Mouse (Mus musculus): Measurements from ENCODE around the gene Kcnb1.

The Kcnb1 gene

DNA sequence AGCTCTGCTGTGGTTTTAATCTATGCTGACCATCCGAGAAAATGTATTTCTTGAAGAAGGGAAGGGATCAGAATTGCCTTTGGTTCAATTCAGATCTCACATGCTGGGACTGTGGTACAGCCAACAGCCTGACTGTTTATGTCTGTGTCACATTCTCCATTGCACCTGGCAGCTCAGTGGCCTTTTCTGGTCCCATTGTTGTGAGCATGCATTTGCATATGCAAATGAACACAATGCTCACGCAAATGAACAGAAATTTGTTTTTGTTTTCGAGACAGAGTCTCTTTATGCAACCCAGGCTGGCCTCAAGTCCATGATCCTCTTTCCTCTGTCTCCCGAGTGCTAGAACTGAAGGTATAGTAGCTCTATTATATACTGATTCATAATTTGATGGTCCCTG lies 64.2 kb downstream of the Kcnb1 start:
- no peak for DNase-seq

DNA sequence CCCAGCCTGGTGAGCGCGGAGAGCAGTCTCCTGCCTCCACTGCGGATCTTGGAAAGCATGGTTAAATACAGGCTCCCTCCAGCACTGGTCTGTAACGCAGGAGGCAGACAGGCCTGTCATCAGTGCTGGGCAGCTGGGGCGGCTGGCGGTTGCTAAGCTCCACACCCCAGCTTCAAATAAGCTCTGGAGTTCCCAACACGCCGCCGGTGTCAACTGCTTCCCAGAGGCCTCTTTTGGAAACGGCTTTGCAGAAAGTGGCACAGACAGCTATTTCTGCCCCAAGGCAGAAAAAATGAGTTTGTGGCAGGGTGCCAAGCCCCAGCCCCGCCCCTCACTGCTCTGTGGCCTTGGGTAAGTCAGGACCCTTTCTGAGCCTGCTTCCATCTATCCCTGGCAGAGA lies 66.0 kb downstream of the Kcnb1 start:
- DNase-seq = peak in 1 of 2 experiments; percentile 32

- DNase-seq = no peak
Measured at GRCm38 (mm10) chr2:167122737-167123136, 67.2 kb downstream of the Kcnb1 start.

DNA sequence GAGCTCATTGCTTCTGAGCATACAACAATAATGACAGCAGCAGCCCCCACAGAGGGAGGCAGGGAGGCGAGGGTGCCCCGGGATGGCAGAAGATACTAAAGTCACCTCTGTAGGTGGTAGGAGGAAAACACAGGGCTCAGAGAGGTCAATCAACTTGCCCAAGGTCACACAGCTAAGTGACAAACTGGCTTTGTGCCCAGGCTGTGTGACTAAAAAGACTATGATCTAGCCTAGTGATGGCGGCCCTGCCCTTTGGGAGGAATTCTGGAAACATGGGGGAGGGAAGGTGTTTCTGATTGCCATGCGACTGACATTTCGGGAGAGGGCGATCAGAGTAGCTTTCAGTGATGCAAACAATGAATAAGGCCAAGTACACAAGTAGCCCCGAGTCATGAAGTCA lies 68.0 kb downstream of the Kcnb1 start:
- DNase-seq = no peak

DNA sequence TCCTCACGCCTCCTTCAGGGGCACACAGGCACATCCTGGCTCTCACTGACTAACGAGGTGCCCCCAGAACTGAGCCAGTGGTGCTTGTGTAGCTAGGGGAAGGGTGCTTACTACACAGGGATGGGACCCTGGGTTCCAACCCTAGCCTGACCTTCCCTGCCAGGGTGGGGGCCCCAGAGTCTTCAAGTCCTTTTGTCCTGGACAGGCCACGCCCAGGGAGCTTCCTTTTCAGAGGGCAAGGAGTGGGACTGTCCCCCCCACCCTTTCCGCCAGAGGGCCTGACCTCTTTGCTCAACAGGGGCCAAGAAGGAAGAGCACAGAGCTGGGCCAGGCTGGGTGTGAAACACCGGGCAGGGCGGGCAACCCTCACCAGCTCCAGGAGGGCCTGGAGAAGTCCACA lies 68.7 kb downstream of the Kcnb1 start:
- peak; percentile 75 to 85 for DNase-seq

- DNase-seq = peak in 1 of 2 experiments; percentile 39
Measured at GRCm38 (mm10) chr2:167120186-167120830, 69.6 kb downstream of the Kcnb1 start.

DNA sequence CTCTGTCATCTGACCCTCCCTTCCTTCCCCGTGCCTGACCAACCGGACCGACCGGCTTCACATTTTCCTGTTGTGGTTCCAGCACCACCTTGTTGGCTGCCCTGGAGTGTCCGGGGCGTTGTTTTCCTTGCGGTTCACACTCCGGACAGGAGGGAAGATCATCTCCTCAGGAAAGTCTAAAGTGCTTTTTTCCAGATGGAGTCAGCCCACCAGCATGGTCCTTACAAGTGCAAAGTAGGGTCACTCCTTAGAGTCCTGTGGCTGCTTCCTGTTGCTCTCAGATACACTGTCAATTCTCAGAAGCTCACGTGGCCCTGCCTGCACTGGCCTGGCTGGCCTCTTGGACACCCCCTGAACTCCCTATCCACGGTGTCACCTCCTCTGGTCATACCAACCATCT lies 71.9 kb downstream of the Kcnb1 start:
- DNase-seq = peak; percentile 47 to 57

- DNase-seq = peak; percentile 65 to 84
Measured at GRCm38 (mm10) chr2:167112737-167113136, 77.2 kb downstream of the Kcnb1 start.

DNA sequence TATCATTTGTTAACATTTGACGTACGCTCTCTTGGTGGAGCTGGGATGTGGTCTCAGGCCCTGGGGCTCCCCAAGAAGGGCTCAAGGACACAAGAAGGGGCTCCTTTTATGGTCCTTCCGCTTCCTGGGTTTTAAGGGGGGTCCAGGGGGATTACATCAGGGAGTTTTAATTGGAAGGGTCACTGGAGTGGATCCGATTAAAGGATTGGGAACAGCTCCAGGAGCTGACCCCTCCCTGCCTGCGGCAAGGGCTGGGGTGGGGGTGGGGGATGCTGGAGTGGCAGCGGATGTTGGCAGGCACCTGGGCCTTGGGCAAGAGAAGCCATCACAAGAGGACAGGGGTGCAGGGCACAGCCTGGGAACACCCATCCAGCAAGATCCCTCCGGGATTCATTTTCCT lies 77.7 kb downstream of the Kcnb1 start:
- no peak for DNase-seq

DNA sequence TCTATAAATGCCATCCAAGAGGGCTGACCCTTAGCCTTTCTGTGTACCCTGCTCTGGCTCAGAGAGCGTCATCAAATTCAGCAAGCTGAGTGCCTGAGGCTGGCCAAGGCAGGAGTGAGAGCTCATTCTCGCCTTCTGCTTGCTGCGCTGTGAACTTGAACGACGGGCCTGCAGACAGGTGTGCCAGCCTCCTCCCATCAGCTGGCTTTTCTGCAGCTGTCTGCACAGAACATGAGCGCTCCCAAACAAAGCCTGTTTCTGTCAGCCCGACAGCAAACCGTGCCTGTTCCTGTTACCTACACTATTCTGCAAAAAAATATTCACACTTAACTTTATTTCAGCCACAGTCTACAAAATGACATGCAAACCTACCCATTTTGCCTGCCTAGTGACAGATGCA lies 80.4 kb downstream of the Kcnb1 start:
- DNase-seq = no peak

GRCm38 (mm10) chr2:167103546-167103945 lies 86.4 kb downstream of the Kcnb1 start:
- DNase-seq = no peak

DNA sequence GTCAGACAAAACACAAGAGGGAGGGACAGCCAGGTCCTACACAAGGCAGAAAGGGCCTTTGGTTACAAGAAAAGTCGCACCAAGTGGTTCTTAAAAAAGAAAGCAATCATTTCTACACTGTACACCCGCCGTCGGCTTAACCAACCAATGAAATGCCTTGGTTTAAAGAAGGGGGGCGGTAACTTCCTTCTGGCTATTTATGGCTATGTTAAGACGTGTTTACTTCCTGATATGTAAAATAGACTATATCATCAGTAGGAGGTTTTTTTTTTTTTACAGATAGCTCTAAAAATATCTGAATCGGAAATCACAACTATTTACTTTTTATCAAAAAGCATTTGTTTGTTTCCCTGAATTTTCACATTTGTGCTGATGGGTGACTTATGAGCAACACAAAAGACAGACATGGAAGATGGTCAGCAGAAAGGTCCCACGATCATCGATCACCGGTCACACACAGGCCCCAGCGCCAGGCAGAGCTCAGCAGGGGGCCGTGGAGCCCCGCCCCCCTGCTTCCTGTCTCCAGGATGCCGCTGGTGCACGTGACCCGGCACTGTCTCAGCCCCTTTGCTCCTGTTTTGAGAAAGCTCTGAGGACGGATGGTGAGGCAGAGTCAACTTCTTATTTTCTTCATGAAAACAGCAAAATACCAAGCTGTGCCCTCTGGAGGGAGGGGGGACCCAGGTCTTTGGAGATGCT lies 88.1 kb downstream of the Kcnb1 start:
- peak; percentile 58 to 67 for DNase-seq

- no peak for DNase-seq
Measured at GRCm38 (mm10) chr2:167094688-167095087, 95.3 kb downstream of the Kcnb1 start.

DNA sequence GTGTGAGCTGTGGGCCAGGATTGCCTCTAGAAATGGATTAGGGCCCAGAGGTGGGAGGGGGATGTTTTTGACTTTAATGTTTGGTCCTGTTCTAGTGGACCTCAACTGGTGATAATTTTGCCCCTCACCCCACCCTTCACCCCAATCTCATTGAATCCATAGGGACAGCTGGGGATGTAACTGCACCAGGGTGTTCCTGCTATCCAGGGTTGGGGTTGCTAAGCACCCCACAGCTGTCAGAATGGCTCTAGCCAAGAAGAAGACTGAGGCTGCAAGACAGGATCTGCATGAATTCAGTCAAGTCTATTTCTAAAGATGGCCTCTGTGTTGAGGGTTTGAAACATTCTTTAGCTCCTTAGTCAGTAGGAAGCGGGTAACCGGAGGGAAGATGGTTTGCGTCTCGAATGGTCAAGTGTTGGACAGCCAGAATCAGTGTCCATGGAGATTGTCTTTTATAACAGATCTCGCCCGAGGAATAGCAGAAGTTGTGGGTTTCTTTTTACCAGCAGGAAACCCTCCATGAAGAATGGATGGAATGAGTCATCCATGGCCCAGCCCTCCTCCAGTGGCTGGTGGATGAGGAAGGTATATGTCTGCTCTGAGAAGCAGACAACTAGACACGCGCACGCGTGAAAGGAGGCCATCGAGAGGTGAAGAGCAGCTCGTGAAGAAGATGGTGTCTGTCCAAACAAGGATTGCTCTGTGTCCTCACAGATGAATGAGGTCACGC lies 96.6 kb downstream of the Kcnb1 start:
- DNase-seq = peak in 1 of 2 experiments; percentile 32

GRCm38 (mm10) chr2:167090271-167090670 lies 99.7 kb downstream of the Kcnb1 start:
- no peak for DNase-seq

GRCm38 (mm10) chr2:167086836-167087235 lies 103.1 kb downstream of the Kcnb1 start:
- DNase-seq = no peak

- no peak for DNase-seq
Measured at GRCm38 (mm10) chr2:167086092-167086491, 103.9 kb downstream of the Kcnb1 start.

- DNase-seq = peak; percentile 40 to 68
Measured at GRCm38 (mm10) chr2:167081639-167082038, 108.3 kb downstream of the Kcnb1 start.

DNA sequence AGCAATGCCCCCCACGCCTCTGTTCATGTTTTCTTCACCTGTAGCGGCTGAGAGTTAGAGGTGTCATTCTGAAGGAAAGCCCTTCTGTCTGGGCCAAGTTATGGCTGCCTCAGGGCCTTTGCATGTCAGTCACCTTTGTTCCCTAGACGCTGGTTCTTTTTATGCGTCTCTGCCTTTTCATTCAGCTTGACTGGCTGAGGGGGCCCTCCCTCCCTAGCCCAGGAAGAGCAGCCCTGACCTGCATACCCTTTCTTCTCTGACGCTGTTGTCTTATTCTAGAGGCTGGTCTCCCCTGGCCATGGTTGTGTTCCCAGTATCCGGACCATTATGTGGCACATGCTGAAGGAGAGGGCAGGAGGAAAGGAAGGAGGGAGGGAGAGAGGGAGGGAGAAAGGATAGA lies 108.8 kb downstream of the Kcnb1 start:
- no peak for DNase-seq

- no peak for DNase-seq
Measured at GRCm38 (mm10) chr2:167080387-167080786, 109.6 kb downstream of the Kcnb1 start.

- peak in 1 of 2 experiments; percentile 55 for DNase-seq
Measured at GRCm38 (mm10) chr2:167079535-167080257, 110.3 kb downstream of the Kcnb1 start.

DNA sequence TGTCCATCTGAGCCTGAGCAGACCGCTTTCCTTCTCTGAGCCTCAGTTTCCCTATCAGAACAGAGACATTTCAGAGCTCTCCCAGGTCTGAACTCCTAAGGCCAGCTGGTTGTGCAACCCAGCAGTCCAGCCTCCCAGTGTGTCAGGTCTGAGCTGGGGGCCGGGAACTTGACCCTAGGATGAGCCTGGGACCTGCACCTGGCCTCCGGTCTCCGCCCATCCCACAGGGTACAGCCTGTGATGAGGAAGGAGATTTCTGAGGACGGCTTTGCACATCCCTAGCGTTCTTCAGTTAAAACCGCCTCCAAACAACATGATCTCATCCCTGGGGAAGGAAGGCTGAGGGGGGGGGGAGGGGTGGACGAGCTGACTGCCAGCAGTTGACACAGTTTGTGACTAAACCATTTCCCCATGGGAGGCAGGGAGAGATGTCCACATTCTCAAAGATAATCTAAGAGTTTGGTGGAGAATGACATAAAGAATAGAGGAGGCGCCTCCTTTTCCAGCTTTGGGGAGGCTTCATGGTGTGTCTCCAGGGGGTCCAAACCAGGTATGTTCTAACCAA lies 110.9 kb downstream of the Kcnb1 start:
- DNase-seq = no peak

DNA sequence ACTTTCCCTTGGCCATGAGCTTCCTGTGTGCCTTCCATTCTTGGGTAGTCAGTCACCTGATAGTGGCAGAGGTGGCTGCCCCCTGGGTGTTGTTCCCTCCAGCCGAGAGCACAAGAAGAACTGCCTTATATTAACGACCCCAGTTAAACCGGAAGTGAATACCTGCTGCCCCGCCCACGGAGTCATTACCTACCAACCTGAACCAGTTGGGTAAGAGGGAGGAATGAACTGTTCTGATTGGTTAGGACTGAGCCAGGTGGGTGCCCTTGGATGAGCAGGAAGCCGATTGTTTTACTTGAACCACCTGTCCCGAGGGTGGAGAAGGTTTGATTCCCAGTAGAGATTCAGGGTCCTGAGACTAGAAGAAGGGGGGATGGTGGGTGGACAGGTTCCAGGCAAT lies 111.5 kb downstream of the Kcnb1 start:
- no peak for DNase-seq
